Mouse (Mus musculus) heart, adult 9 months (tissue): ENCODE results near the gene Cers1.

ENCODE experiments used
- DNase-seq, 2 experiments: peaks; one replicate each; pipeline ENCODE4 v3.0.0; 2022; ENCODE audit warnings: low spot score in 2 of 2

Cers1 gene

DNA sequence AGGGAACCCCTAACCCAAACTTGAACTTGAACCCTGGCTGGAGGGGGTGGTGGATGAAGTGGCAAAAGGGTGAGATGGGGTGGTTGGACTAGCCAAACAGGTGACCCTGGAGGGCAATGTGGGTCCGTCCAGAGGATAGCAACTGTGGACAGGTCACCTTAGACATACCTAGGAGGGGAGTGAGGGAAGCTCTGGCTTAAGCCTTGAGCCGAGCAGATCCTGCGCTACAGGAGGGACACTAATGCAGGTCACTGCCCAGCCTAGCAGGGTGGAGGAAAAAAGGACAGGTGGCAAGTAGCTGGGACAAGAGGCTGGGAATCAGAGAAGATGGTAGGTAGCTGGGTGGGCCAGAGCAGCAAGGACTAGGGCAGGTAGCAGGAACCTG lies 36.4 kb downstream of the Cers1 start:
- no peak for DNase-seq

- DNase-seq: peak in 1 of 2 experiments; percentile 36
Measured at GRCm38 (mm10) chr8:70352657-70353151, 37.1 kb downstream of the Cers1 start.

- peak; percentile 99 for DNase-seq
Measured at GRCm38 (mm10) chr8:70353194-70353817, 37.7 kb downstream of the Cers1 start, which contains the start of gene Upf1. Gene Upf1, minus strand, starts transcription at chr8:70353278.

DNA sequence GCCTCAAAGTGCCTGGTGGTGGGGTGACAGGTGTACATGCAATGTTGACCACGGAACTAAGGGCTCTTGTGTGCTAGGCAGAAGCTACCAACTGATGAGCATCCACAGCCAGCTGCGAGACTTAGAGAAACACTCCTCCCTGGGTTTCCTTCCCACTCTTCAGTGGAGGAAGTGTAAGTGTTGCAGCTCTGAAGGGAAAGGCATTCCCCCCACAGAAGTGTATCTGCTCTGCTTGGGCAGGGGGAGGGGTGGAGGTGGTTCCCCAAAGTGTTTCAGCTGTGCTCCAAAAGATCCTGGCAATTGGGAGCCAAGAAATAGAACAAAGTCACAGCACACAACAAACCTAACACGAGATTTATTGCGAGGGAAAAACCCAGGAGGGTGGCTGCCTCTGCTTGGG lies 38.4 kb downstream of the Cers1 start:
- no peak for DNase-seq

DNA sequence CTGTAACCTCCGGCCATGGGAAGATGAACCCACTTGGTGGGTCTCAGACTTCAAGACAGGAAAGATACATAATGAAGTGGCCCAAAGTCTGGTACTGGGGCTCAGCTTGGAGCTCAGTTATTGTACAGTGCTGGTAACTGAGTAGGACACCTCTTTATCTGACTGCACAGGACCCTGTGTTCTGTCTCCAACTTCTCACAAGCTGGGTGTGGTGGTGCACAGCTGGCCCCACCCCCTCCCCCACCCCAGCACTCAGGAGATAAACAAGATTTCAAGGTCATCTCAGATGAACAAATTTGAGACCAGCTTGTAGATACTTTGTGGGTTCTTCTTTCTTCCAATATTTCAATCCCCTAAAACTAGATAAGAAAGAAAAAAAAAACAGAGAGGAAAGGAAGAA lies 40.5 kb downstream of the Cers1 start:
- no peak for DNase-seq

GRCm38 (mm10) chr8:70359411-70359810 lies 43.8 kb downstream of the Cers1 start:
- DNase-seq: no peak

- no peak for DNase-seq
Measured at GRCm38 (mm10) chr8:70360769-70361168, 45.2 kb downstream of the Cers1 start.

DNA sequence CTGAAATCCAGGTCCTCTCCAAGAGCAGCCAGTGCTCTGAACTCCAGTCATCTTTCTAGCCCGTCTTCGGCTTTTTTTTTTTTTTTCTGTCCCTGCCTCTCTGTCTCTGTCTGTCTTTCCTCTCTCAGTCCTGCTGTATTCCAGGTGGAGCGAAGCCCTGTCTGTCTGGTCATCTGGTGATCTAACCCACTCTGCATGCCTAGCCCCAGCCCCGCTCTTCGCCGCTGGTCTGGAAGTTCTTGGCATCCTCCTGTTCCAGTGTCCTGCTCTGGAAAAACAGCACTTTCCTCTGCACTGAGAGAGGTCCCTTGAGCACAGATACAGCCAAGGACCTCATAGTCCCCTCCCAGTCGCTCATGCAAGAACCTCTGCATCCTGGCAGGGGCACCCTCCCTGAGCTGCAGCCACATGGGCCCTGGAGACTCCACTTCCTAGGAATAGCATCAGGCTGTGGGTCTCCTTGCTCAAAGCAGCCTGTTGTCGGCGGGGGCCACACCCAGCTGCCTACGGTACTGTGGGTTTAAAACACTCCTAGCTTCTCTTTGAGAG lies 46.0 kb downstream of the Cers1 start:
- no peak for DNase-seq

DNA sequence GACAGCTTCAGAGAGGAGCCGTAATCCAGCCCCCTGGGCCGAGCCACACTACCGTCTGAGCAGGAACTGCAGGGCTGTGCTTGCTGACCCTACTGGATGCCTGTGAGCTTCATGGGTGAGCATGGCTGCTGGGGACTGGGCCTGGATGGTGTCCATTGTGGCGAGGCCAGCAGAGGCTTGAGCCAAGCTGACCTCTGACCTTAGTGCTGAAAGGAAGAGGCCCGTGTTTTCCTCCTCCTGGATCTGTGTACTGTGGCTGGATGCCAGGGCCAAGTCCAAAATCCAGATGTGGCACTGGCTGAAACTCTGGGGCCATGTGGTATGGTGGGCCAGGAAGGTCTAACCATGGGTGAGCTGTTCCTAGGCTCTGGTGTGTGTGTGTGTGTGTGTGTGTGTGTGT lies 48.5 kb downstream of the Cers1 start:
- DNase-seq: peak; percentile 54 to 66

- DNase-seq: no peak
Measured at GRCm38 (mm10) chr8:70366588-70366987, 51.0 kb downstream of the Cers1 start.

- no peak for DNase-seq
Measured at GRCm38 (mm10) chr8:70370476-70370875, 54.9 kb downstream of the Cers1 start.

GRCm38 (mm10) chr8:70371951-70372350 lies 56.4 kb downstream of the Cers1 start:
- DNase-seq: no peak

- no peak for DNase-seq
Measured at GRCm38 (mm10) chr8:70373397-70374317, 58.1 kb downstream of the Cers1 start, which contains the start of gene Comp. Gene Comp, plus strand, starts transcription at chr8:70373558.

DNA sequence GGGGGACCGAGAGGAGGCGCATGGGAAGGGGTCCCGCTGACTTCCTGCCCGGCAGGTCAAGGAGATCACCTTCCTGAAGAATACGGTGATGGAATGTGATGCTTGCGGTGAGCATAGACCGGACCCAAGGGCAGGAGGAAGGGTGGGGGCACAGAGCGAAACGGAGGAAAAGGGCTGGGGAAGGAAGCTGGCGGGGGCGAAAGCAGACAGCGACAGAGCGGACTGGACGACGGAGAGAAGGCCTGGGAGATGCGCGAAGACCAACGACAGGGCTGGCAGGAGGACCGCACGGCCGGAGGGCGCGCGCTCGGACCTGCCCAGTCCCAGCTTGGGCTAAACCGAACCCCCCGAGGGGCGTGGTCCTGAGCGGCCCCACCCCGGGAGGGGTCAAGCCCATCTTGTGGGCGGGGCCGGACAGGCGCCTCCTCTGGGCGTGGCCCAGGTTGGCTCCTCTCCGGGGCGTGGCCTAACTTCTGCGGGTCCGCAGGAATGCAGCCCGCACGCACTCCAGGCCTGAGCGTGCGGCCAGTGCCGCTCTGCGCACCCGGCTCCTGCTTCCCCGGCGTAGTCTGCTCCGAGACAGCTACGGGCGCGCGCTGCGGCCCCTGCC lies 58.8 kb downstream of the Cers1 start:
- peak; percentile 63 to 65 for DNase-seq

DNA sequence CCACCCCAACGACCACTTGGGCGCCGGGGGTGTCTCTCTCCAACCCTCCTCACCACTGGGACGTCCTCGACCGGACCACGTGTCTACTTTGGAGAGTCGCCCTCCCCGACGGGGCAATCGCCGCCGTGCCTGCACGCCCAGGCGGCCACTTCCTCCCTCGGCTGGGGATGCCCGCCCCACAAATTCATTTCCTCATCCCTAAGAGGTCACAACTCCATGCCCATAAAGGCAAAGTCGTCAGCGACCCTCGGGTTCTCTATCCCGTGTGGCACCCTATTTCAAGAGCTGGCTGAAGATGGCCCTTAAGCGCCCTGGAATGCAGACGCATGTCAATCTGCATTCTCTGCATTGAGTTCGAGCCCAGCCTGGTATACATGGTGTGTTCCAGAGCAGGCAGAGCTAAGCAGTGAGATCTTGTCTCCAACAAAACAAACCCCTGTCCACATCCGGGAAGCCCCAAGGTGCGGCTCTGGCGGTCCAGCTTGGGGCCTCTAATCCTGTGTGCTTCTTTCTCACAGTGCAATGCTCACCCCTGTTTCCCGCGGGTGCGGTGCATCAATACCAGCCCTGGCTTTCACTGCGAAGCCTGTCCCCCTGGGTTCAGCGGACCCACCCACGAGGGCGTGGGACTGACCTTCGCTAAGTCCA lies 59.8 kb downstream of the Cers1 start:
- no peak for DNase-seq

- DNase-seq: no peak
Measured at GRCm38 (mm10) chr8:70376275-70376741, 60.7 kb downstream of the Cers1 start.

GRCm38 (mm10) chr8:70377049-70377448 lies 61.5 kb downstream of the Cers1 start:
- no peak for DNase-seq

DNA sequence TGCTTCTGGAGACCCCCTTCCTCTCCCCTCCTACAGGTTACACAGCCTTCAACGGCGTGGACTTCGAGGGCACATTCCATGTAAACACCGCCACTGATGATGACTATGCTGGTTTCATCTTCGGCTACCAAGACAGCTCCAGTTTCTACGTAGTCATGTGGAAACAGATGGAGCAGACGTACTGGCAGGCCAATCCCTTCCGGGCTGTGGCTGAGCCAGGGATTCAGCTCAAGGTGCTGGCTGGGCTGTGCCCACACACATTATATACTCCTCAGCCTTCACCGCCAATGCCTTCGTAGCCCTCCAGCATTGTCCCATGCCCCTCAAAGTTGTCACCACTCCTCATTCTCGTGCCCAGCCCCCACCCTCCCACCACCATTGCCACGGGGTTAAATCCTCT lies 64.5 kb downstream of the Cers1 start:
- no peak for DNase-seq
